Mouse (Mus musculus): Measurements from ENCODE around the gene Tomm22.

DNA sequence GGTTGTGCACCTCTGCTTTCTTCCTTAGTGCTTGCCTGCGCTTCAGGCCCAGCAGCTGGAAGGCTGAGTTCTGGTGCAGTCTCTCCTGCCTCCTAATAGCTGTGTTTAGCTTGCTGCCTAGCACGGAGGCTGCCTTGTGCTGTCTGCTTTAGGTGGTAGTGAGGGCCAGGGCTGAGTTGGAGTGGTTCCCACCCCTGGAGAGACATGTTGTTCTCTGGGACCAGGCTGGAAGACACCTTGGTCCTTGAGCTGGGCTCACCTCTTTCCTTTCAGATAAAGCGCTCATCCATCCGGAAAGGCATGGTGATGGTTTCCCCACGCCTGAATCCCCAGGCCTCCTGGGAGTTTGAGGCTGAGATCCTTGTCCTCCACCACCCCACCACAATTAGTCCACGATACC, 46.0 kb downstream of the Tomm22 start:
- TF ChIP-seq CTCF (IDR thresholded peaks at IDR 0.05) (no peak), EP300 (IDR thresholded peaks at IDR 0.05) (no peak)
